ENCODE assay signal across 7 mouse cellular contexts in the genomic region with DNA sequence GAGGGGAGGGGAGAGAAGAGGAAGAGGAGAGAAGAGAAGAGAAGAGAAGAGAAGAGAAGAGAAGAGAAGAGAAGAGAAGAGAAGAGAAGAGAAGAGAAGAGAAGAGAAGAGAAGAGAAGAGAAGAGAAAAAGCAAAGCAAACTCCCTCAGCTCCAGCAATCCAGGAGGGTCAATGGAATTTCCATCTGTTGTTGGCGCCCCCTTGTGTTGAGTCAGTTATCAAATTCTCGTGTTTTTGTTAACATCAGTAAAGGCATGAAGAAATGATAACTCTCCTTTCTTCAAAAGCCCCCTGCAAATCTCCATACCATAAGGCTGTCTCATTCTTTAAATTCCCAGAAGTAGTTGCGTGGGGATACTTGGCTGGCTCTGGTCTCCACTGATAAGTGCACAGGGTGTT. TPM values are rescaled to one million over a fixed set of nuclear protein-coding genes. Genes with fewer than 3 reads are reported as not detected.
DNase-seq lines count a peak whose midpoint lies in the region; ATAC-seq lines count a peak whose summit lies in the region.

No protein-coding gene starts in this region.

- peak; percentile 93 for ATAC-seq in frontal cortex, adult (ENCODE audit: low TSS enrichment)

- DNase-seq in 3134 (ENCODE audit: extremely low read depth, insufficient read length, low spot score) (peak; percentile 11), 3T3-L1 (ENCODE audit: low read depth, low spot score) (peak; percentile 89)
- peak; percentile 52 to 70 for DNase-seq in adrenal gland, postnatal 4 days (ENCODE audit: low spot score in 2 of 2)
- peak; percentile 88 for DNase-seq in layer of hippocampus, adult 11-12 months (ENCODE audit: low spot score)
- peak; percentile 90 for DNase-seq in lung, postnatal 10 days
- DNase-seq in spleen, postnatal 4 days (ENCODE audit: low spot score in 2 of 2): peak; percentile 53 to 77

RNA-seq across cellular contexts. Expression of a gene that starts 37.1 kb away (rescaled TPM):
- total RNA-seq in adrenal gland, postnatal 4 days (2021): 1 to 10 TPM in 1 of 2 experiments, under 1 TPM in 1; 0.20 to 2.3 TPM

RNA-seq across cellular contexts. Expression of a gene that starts 38.0 kb away (rescaled TPM):
- 10 to 100 TPM; 62.7 to 68.3 TPM for total RNA-seq in adrenal gland, postnatal 4 days (2021)

Comparison
In these comparisons a context has a peak if more than half of its experiments do, and no peak if none do; other contexts are left out.
1. Peak in every context shown above with its lines: DNase-seq and ATAC-seq.
2. DNase-seq: peak in every context shown above with its lines; median percentile 90 in lung, postnatal 10 days; 89 in 3T3-L1; 88 in layer of hippocampus, adult 11-12 months; 65 in spleen, postnatal 4 days; 61 in adrenal gland, postnatal 4 days; 11 in 3134.